Mouse (Mus musculus) stomach, postnatal 0 days (tissue): ENCODE results near the gene Plekhg5. TPM values are rescaled to one million over a fixed set of nuclear protein-coding genes. Genes with fewer than 3 reads are reported as not detected.
A peak's percentile ranks its signal among the peaks of the same experiment; 100 is the strongest.

Experiments
- ATAC-seq: fragments of 200-750 bp; cut with Nextera tagmentation; 2 replicates; pipeline ENCODE4 v1.8.0; 2017; ENCODE audit not compliant: low FRiP score, low TSS enrichment
- DNase-seq: peaks from one replicate; pipeline ENCODE4 v3.0.0-alpha.2; 2016; ENCODE audit warnings: low spot score
- H3K27ac ChIP-seq: fragments of 300-500 bp; sonication (generic); replicated peaks from 2 replicates; pipeline ENCODE4 v1.5.1; 2014; ENCODE audit warnings: mild to moderate bottlenecking, control low read depth
- H3K27me3 ChIP-seq: fragments of 300-500 bp; sonication (generic); 2 replicates; pipeline ENCODE4 v1.6.1; 2014; ENCODE audit warnings: low read length; ENCODE audit not compliant: control insufficient read depth, insufficient read depth
- H3K36me3 ChIP-seq: fragments of 300-500 bp; sonication (generic); 2 replicates; pipeline ENCODE4 v1.6.1; 2014; ENCODE audit warnings: low read length, mixed read lengths; ENCODE audit not compliant: control insufficient read depth, insufficient read depth
- H3K4me1 ChIP-seq: fragments of 300-500 bp; sonication (generic); replicated peaks from 2 replicates; pipeline ENCODE4 v1.6.1; 2014; ENCODE audit warnings: antibody characterized with exemption; ENCODE audit not compliant: control insufficient read depth, insufficient read depth
- H3K4me2 ChIP-seq: fragments of 300-500 bp; sonication (generic); replicated peaks from 2 replicates; pipeline ENCODE4 v1.6.1; 2014; ENCODE audit warnings: low read depth, mild to moderate bottlenecking, control low read depth, moderate library complexity
- H3K4me3 ChIP-seq: fragments of 300-500 bp; sonication (generic); 2 replicates; pipeline ENCODE4 v1.5.1; 2014; ENCODE audit warnings: low read depth, low read length, control low read depth
- H3K9ac ChIP-seq: fragments of 300-500 bp; sonication (generic); 2 replicates; pipeline ENCODE4 v1.6.1; 2014; ENCODE audit warnings: mild to moderate bottlenecking, low read length, control low read depth, mixed read lengths
- H3K9me3 ChIP-seq: fragments of 300-500 bp; sonication (generic); 2 replicates; pipeline ENCODE4 v1.6.1; 2016; ENCODE audit warnings: low read length; ENCODE audit not compliant: control insufficient read depth
- CTCF ChIP-seq: IDR thresholded peaks from 2 replicates; pipeline ENCODE4 v1.5.1; 2016; ENCODE audit warnings: antibody characterized with exemption, low read depth, mild to moderate bottlenecking, moderate library complexity
- EP300 ChIP-seq: optimal IDR thresholded peaks from 2 replicates; pipeline ENCODE3; 2016; ENCODE audit warnings: antibody characterized with exemption
- WGBS: fragments of 180-500 bp; shearing (Covaris S2); extraction: QIAGEN DNeasy Blood & Tissue Kit; methylation state at CpG from one replicate; pipeline ENCODE4 v1.1.7; 2014; 5-methylcytosine and 5-hydroxymethylcytosine counted together
- polyA plus RNA-seq: library from polyadenylated mRNA; unstranded; fragments of >200 nt; fragmentation: Nextera tagmentation; extraction: Ambion mirVana; gene quantifications from 2 replicates; pipeline ENCODE4 v1.2.1, GENCODE M21; 2015

The Plekhg5 gene
- polyA plus RNA-seq, 1 experiment from 2014 or later, result 6.4 TPM

DNA sequence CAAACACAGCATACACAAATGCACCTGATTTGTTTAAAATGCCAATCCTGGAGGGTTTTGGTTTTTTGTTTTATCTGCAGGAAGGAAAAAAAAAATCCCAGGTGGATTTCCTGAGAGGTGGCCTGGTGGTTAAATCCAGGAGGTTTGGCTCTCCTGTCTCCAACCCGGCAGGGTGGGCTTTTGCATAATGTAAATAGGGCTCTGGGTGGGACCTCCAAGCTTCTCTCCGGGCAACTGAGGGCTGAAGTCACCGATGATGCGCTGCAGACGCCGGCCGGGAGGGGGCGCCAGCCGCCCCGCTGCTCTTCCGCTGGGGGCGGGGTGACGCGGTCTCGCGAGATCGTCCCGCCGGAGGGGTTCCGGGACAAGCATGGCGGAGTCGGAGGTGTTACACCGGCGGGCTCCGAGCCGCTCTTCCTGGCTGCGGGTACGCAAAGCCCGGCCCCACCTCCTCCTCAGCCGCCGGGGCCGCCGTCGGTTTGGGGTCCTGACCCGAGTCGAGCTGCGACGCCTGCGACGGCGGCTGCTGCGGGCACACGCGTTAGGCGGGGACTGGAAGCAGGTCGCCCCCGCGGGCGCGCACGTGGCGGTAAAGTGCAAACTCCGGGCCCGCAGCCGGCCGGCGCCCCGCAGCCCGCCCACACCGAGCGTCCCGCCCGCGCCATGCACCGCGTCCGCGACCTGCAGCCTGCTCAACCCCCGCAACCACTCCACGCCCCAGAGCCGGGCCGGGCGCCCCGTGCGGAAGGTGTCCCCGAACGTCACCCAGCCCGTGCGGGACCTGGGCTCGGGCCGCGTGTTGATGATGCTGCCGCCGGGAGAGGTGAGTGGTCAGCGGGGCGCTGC lies 33.1 kb upstream of the Plekhg5 start, which contains the start of gene Nol9:
TSS of gene Nol9 (plus strand) at position 337 of the 846 bp plus-strand sequence.
- Histone ChIP-seq H3K36me3 (peaks cover 14% of the 10 kb centered on the region), H3K9me3 (no peaks in the 10 kb centered on the region), H3K4me1 (no peaks in the 10 kb centered on the region), H3K27ac (peak within 1 kb of the TSS; percentile 67; the same call in 1 of the 2 replicates), H3K9ac (peak within 1 kb of the TSS; percentile 87), H3K4me3 (peak within 1 kb of the TSS; percentile 95), H3K27me3 (no peaks in the 10 kb centered on the region), H3K4me2 (peak within 1 kb of the TSS; percentile 98)
- ATAC-seq (peak; percentile 91), DNase-seq (peak; percentile 94)
- TF ChIP-seq EP300 (peak; percentile 99), CTCF (peak; percentile 99)
- WGBS, result under 1% methylated on average over 84 of the region's 86 CpGs

DNA sequence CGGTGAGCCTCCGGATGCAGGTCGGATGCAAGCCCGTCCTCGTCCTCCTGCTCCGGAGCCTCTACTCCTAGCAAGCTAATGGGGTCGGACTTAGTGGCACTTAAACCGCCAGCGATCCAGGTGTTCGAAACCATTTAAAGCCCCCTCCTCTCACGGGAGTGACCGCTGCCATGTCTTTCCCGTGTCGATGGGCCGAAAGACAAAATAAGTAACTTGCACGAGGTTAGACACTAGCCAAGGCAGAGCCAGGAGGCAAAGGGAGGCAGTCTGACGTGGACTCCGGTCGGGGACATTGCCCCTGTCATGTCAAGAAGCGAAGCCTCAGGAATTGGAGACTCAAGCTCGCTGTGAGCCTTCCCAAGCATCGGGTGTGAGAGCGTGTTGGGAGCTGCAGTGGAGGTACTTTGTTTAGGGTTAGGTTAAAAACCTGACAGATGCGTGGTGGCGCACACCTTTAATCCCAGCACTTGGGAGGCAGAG lies 32.4 kb upstream of the Plekhg5 start:
- Histone ChIP-seq H3K9ac (peak overlapping the region; percentile 87), H3K4me2 (peak overlapping the region; percentile 98), H3K9me3 (no peaks in the 10 kb centered on the region), H3K27ac (no peak overlapping the region; the same call in 1 of the 2 replicates), H3K4me3 (peak overlapping the region; percentile 95), H3K4me1 (no peaks in the 10 kb centered on the region), H3K27me3 (no peaks in the 10 kb centered on the region), H3K36me3 (peaks cover 15% of the 10 kb centered on the region)
- TF ChIP-seq EP300 (no peak), CTCF (no peak)
- DNase-seq (no peak), ATAC-seq (no peak)
- WGBS, result 2% methylated on average over 25 of the region's 25 CpGs

DNA sequence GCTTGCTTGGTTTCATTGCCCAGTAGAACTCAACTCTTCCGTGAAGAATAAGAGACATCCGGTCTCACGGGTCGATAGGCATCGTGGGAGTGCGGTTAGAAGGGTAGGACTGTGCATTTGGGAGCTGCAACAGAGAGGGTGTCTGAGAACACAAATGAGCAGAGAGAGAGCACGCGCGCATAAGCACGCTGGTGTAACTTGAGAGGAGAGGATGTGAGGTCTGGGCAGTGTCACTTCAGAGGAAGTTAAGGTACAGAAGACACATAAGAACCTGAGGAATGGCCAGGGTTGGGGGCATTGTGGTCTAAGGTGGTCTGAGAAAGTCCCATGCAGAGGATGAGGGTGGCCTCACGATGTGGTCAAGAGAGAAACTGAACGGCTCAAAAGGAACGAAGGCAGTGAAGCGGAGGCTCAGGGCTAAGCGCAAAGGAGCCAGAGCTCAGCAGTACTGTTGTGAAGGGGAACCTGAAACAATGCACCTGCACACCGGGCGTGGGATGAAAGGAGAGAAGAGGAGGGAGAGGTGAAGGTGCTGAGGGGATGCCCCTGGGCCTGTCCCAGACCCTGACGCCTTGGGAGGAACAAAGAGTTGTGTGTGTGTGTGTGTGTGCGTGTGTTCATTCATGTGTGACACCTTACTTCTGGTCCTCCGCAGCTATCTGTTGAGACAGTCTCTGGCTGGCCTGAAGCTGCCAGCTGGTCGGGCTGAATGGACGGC lies 30.2 kb upstream of the Plekhg5 start:
- Histone ChIP-seq H3K9me3 (no peaks in the 10 kb centered on the region), H3K36me3 (peaks cover 28% of the 10 kb centered on the region), H3K27me3 (no peaks in the 10 kb centered on the region), H3K4me2 (no peak overlapping the region), H3K27ac (no peak overlapping the region), H3K9ac (no peak overlapping the region), H3K4me1 (no peaks in the 10 kb centered on the region), H3K4me3 (no peak overlapping the region)
- no peak for TF ChIP-seq EP300
- 94% methylated on average over 22 of the region's 22 CpGs for WGBS
- ATAC-seq (no peak), DNase-seq (no peak)

DNA sequence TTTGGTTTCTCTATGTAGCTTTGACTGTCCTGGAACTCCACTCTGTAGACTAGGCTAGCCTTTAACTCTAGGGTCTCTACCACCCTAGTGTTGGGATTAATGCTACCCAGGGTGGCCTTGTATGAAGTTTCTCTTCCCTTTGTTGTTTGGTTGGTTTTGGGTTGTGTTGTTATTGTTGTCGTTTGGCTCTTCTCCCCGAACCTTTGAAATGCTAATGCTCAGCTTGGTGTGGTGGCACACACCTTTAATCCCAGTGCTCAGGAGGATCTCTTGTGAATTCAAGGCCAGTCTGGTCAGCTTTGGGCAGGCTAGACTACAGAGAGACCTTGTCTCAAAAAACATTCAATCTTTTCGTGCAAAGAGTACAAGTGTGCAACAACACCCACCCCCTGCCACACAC lies 29.1 kb upstream of the Plekhg5 start:
- Histone ChIP-seq H3K4me2 (no peak overlapping the region), H3K4me1 (no peaks in the 10 kb centered on the region), H3K9me3 (no peaks in the 10 kb centered on the region), H3K27ac (no peak overlapping the region), H3K36me3 (peaks cover 34% of the 10 kb centered on the region), H3K9ac (no peak overlapping the region), H3K27me3 (no peaks in the 10 kb centered on the region), H3K4me3 (no peak overlapping the region)
- WGBS, result 85% methylated on average over 3 of the region's 3 CpGs
- no peak for DNase-seq
- no peak for TF ChIP-seq EP300
- no peak for TF ChIP-seq CTCF
- no peak for ATAC-seq

DNA sequence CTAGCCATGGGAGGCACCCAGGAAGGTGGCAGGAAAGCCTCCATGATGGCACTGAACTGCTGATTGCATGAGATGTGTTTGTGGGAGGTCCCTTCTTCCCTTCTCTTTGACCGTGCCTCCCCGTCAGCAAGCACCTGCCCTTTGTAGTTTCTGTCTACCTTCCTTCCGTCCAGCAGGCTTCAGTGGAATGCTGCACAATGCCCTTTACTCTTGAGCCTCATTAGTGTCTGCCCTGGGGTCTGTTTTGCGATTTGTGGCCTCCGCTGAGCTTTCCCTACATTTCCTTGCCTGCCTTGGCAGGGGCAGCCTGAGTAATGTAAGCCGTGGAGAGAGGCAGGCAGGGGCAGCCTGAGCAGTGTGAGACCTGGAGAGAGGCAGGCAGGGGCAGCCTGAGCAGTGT lies 27.7 kb upstream of the Plekhg5 start:
- Histone ChIP-seq H3K4me2 (no peak overlapping the region), H3K9me3 (no peaks in the 10 kb centered on the region), H3K4me3 (no peak overlapping the region), H3K36me3 (peaks cover 34% of the 10 kb centered on the region), H3K9ac (no peak overlapping the region), H3K27me3 (no peaks in the 10 kb centered on the region), H3K4me1 (no peaks in the 10 kb centered on the region), H3K27ac (no peak overlapping the region)
- ATAC-seq, result no peak
- no peak for DNase-seq
- WGBS, result 88% methylated on average over 6 of the region's 6 CpGs
- TF ChIP-seq EP300, result no peak
- TF ChIP-seq CTCF, result no peak
